Mouse (Mus musculus): ENCODE results near the gene Gpn2.

DNA sequence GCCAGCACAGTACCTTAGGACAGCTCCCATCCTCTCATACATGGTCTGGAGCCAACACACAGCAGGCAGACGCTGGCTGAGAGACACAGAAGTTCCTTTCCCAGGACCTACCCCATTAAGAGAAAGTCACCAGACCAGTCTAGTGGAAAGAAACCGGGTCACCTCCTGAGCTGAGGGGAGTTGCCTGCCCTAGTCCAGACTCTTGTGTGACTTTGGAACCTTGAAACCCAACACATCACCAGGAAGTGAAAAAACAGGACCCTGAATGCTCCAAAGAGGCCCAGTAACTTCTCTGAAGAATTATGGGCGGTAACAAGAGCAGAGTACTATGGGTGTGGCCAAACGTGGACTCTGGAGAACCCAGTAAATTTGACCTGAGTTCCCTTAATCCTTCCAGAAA is 14.5 kb downstream of the Gpn2 start:
- TF ChIP-seq POLR2A (IDR thresholded peaks at IDR 0.05; ENCODE audit: borderline replicate concordance, low read depth, low read length) = no peak
- TF ChIP-seq CTCF (IDR thresholded peaks at IDR 0.05; ENCODE audit: low read depth, low read length) = no peak

Data from bone marrow macrophage, adult 2 months (primary cell).